Comparison of ENCODE assay signal across 8 mouse cellular contexts in genomic region chr12:59012710-59013091, GRCm38 (mm10). TPM values are rescaled to one million over a fixed set of nuclear protein-coding genes. Genes with fewer than 3 reads are reported as not detected.
DNase-seq lines count a peak whose midpoint lies in the region; ATAC-seq and TF ChIP-seq lines count a peak whose summit lies in the region.

No protein-coding gene starts in this region.

- 1% methylated on average over 7 of the region's 7 CpGs for WGBS in intestine, embryonic 15.5 days
- WGBS in midbrain, embryonic 15.5 days, result 2% methylated on average over 7 of the region's 7 CpGs

- peak; percentile 7 for DNase-seq in adrenal gland, postnatal 14 days
- no peak for DNase-seq in adrenal gland, postnatal 25 days
- no peak for DNase-seq in urinary bladder, postnatal 10 days (ENCODE audit: low spot score)
- no peak for DNase-seq in cerebellum, adult 18-20 months

- H3K27ac ChIP-seq in intestine, embryonic 15.5 days, result peak overlapping the region; percentile 97
- H3K27ac ChIP-seq in midbrain, embryonic 15.5 days, result peak overlapping the region; percentile 75; the same call in 1 of the 2 replicates

- peaks cover 20% of the 10 kb centered on the region for H3K79me3 ChIP-seq in C2C12 (ENCODE audit: low read depth)

- ATAC-seq in erythroblast, adult 5-6 weeks (replicated peaks; ENCODE audit: low FRiP score, poor library complexity, severe bottlenecking), result 0 out of 2 replicates have a peak, but pooled peaks have one; percentile 3
- no peak for ATAC-seq in intestine, embryonic 15.5 days
- ATAC-seq in midbrain, embryonic 15.5 days (replicated peaks), result no peak

- H3K79me2 ChIP-seq in C2C12 (ENCODE audit: control insufficient read depth, insufficient read depth), result peaks cover 48% of the 10 kb centered on the region

- no peaks in the 10 kb centered on the region for H3K9me3 ChIP-seq in intestine, embryonic 15.5 days
- H3K9me3 ChIP-seq in midbrain, embryonic 15.5 days, result no peaks in the 10 kb centered on the region

- H3K27me3 ChIP-seq in C2C12 (ENCODE audit: control insufficient read depth, insufficient read depth, insufficient read length), result no peaks in the 10 kb centered on the region
- no peaks in the 10 kb centered on the region for H3K27me3 ChIP-seq in intestine, embryonic 15.5 days (replicated peaks)
- no peaks in the 10 kb centered on the region for H3K27me3 ChIP-seq in midbrain, embryonic 15.5 days (replicated peaks)

- no peak for TF ChIP-seq CTCF in C2C12 (IDR thresholded peaks at IDR 0.05; ENCODE audit: control insufficient read depth, insufficient read depth, insufficient read length)

- H3K4me1 ChIP-seq in intestine, embryonic 15.5 days (replicated peaks), result peaks cover 14% of the 10 kb centered on the region; the same call in 1 of the 2 replicates
- peaks cover 28% of the 10 kb centered on the region for H3K4me1 ChIP-seq in midbrain, embryonic 15.5 days

- H3K36me3 ChIP-seq in C2C12 (ENCODE audit: control insufficient read depth, insufficient read depth), result peaks cover 28% of the 10 kb centered on the region
- no peaks in the 10 kb centered on the region for H3K36me3 ChIP-seq in intestine, embryonic 15.5 days
- H3K36me3 ChIP-seq in midbrain, embryonic 15.5 days (replicated peaks), result no peaks in the 10 kb centered on the region

- peak overlapping the region; percentile 48 for H3ac ChIP-seq in C2C12 (ENCODE audit: control insufficient read depth, insufficient read length, low read depth)

- peak overlapping the region; percentile 82 for H3K4me3 ChIP-seq in C2C12 (ENCODE audit: insufficient read depth, poor library complexity, severe bottlenecking)
- peak overlapping the region; percentile 61 for H3K4me3 ChIP-seq in intestine, embryonic 15.5 days (replicated peaks)
- peak overlapping the region; percentile 57 for H3K4me3 ChIP-seq in midbrain, embryonic 15.5 days

- peak overlapping the region; percentile 68; the same call in 1 of the 2 replicates for H3K9ac ChIP-seq in intestine, embryonic 15.5 days
- H3K9ac ChIP-seq in midbrain, embryonic 15.5 days, result peak overlapping the region; percentile 55

- H3K4me2 ChIP-seq in intestine, embryonic 15.5 days (replicated peaks), result peak overlapping the region; percentile 68
- H3K4me2 ChIP-seq in midbrain, embryonic 15.5 days, result peak overlapping the region; percentile 68

TF ChIP-seq in C2C12, 6 proteins besides CTCF, POLR2A, EP300 and RAD21:
- no peak for TF ChIP-seq USF1 (IDR thresholded peaks at IDR 0.05; ENCODE audit: low read depth)
- TF ChIP-seq MYOD1 (IDR thresholded peaks at IDR 0.05; ENCODE audit: control insufficient read depth, insufficient read length, low read depth), result no peak
- no peak for TF ChIP-seq MYOG (IDR thresholded peaks at IDR 0.05; ENCODE audit: control insufficient read depth, extremely low read depth, insufficient read length)
- TF ChIP-seq FOSL1 (IDR thresholded peaks at IDR 0.05; ENCODE audit: insufficient read depth, low read length, poor library complexity, severe bottlenecking), result no peak
- TF ChIP-seq MAX (IDR thresholded peaks at IDR 0.05), result no peak
- TF ChIP-seq CEBPB (IDR thresholded peaks at IDR 0.05; ENCODE audit: low read depth), result no peak
TF ChIP-seq in C2C12: peak in this region for 0.

RNA-seq across cellular contexts. Expression of gene Gemin2, which starts 0.5 kb away (rescaled TPM):
- 9.0 and 9.6 TPM in 2 replicates for total RNA-seq in adrenal gland, postnatal 14 days (2021)
- 10.6 and 15.7 TPM in 2 replicates for total RNA-seq in adrenal gland, postnatal 25 days (2021)
- polyA plus RNA-seq in C2C12 (2012; fragmentation: generic; extraction: Trizol), result 12.8 TPM
- total RNA-seq in erythroblast, adult 5-6 weeks (2015; ENCODE audit: low replicate concordance), result 8.4 and 12.3 TPM in 2 replicates
- 3.2 and 9.5 TPM in 2 replicates for total RNA-seq in erythroblast, adult 5-6 weeks (2017; ENCODE audit: low replicate concordance)
- polyA plus RNA-seq in intestine, embryonic 15.5 days (2015; fragmentation: Nextera tagmentation; extraction: Ambion mirVana), result 20.4 and 23.8 TPM in 2 replicates
- polyA plus RNA-seq in midbrain, embryonic 15.5 days (2015; fragmentation: Nextera tagmentation; extraction: Ambion mirVana), result 15.5 and 15.9 TPM in 2 replicates

RNA-seq across cellular contexts. Expression of gene Sec23a, which starts 0.9 kb away (rescaled TPM):
- 45.1 and 46.4 TPM in 2 replicates for total RNA-seq in adrenal gland, postnatal 14 days (2021)
- 41.1 and 50.2 TPM in 2 replicates for total RNA-seq in adrenal gland, postnatal 25 days (2021)
- polyA plus RNA-seq in C2C12 (2012; fragmentation: generic; extraction: Trizol), result 14.4 TPM
- total RNA-seq in erythroblast, adult 5-6 weeks (2015; ENCODE audit: low replicate concordance), result 18.6 and 22.2 TPM in 2 replicates
- 19.2 and 21.2 TPM in 2 replicates for total RNA-seq in erythroblast, adult 5-6 weeks (2017; ENCODE audit: low replicate concordance)
- polyA plus RNA-seq in intestine, embryonic 15.5 days (2015; fragmentation: Nextera tagmentation; extraction: Ambion mirVana), result 76.5 and 84.0 TPM in 2 replicates
- 99.8 and 109 TPM in 2 replicates for polyA plus RNA-seq in midbrain, embryonic 15.5 days (2015; fragmentation: Nextera tagmentation; extraction: Ambion mirVana)

RNA-seq across cellular contexts. Expression of gene Trappc6b, which starts 48.6 kb away (rescaled TPM):
- 87.3 and 90.0 TPM in 2 replicates for total RNA-seq in adrenal gland, postnatal 14 days (2021)
- 85.8 and 96.1 TPM in 2 replicates for total RNA-seq in adrenal gland, postnatal 25 days (2021)
- polyA plus RNA-seq in C2C12 (2012; fragmentation: generic; extraction: Trizol), result 38.7 TPM
- 12.3 and 19.0 TPM in 2 replicates for total RNA-seq in erythroblast, adult 5-6 weeks (2015; ENCODE audit: low replicate concordance)
- total RNA-seq in erythroblast, adult 5-6 weeks (2017; ENCODE audit: low replicate concordance), result 29.1 and 35.3 TPM in 2 replicates
- polyA plus RNA-seq in intestine, embryonic 15.5 days (2015; fragmentation: Nextera tagmentation; extraction: Ambion mirVana), result 79.1 and 84.2 TPM in 2 replicates
- 160 and 172 TPM in 2 replicates for polyA plus RNA-seq in midbrain, embryonic 15.5 days (2015; fragmentation: Nextera tagmentation; extraction: Ambion mirVana)

RNA-seq across cellular contexts. Expression of gene Pnn, which starts 54.0 kb away (rescaled TPM):
- total RNA-seq in adrenal gland, postnatal 14 days (2021), result 54.1 and 60.2 TPM in 2 replicates
- 56.2 and 56.3 TPM in 2 replicates for total RNA-seq in adrenal gland, postnatal 25 days (2021)
- polyA plus RNA-seq in C2C12 (2012; fragmentation: generic; extraction: Trizol), result 14.7 TPM
- 22.3 and 24.5 TPM in 2 replicates for total RNA-seq in erythroblast, adult 5-6 weeks (2015; ENCODE audit: low replicate concordance)
- 23.3 and 40.4 TPM in 2 replicates for total RNA-seq in erythroblast, adult 5-6 weeks (2017; ENCODE audit: low replicate concordance)
- 81.7 and 90.8 TPM in 2 replicates for polyA plus RNA-seq in intestine, embryonic 15.5 days (2015; fragmentation: Nextera tagmentation; extraction: Ambion mirVana)
- 87.4 and 94.8 TPM in 2 replicates for polyA plus RNA-seq in midbrain, embryonic 15.5 days (2015; fragmentation: Nextera tagmentation; extraction: Ambion mirVana)
